Mouse (Mus musculus) spleen, postnatal 0 days (tissue): ENCODE data around the gene Cetn3. TPM values are rescaled to one million over a fixed set of nuclear protein-coding genes. Genes with fewer than 3 reads are reported as not detected.

Experiments
- polyA plus RNA-seq: library from polyadenylated mRNA; unstranded; fragments of >200 nt; fragmentation: Nextera tagmentation; extraction: Ambion mirVana; gene quantifications from 2 replicates; pipeline ENCODE4 v1.2.1, GENCODE M21; 2015

Gene Cetn3
- polyA plus RNA-seq: 161 and 183 TPM in 2 replicates

DNA sequence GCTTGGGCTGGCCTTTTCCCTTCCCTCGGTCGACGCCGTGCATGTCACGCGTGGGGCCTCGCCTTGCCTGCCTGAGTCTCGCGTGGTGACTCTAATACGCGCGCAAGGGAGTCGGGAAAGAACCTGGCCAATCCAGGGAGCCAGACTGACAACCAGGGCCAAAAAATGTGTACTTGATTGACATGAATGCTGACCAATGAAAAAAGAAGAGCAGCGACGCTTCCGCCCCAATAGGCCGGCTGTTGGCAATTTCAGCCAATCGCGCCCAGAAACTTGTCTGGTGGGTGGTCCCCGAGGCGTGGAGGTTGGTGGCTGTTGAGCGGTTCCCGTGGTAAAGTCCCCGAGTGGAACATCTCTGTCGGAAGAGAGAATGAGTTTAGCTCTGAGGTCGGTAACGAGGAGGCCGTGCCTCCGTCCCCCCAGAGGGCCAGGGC lies at the start of gene Cetn3:
Gene Cetn3, plus strand, starts transcription at position 107 of the 434 bp plus-strand sequence.

Other genes starting within 250 kb of the Cetn3 start
- 0.18 and 0.53 TPM in 2 replicates for gene Adgrv1, start 149.9 kb upstream of the Cetn3 start, polyA plus RNA-seq
- 13.5 and 13.6 TPM in 2 replicates for gene Lysmd3, start 125.4 kb upstream of the Cetn3 start, polyA plus RNA-seq
- 11.2 and 13.6 TPM in 2 replicates for gene Polr3g, start 72.1 kb upstream of the Cetn3 start, polyA plus RNA-seq
- 3.2 and 3.6 TPM in 2 replicates for gene Mblac2, start 71.7 kb upstream of the Cetn3 start, polyA plus RNA-seq